Mouse (Mus musculus): ENCODE measurements at regions not wholly inside any gene's neighbourhood (a gene's known extent, or its start where the extent isn't known, plus 50 kb on each side); places are given as distances from the start of the nearest gene placed in this dataset.

DNA sequence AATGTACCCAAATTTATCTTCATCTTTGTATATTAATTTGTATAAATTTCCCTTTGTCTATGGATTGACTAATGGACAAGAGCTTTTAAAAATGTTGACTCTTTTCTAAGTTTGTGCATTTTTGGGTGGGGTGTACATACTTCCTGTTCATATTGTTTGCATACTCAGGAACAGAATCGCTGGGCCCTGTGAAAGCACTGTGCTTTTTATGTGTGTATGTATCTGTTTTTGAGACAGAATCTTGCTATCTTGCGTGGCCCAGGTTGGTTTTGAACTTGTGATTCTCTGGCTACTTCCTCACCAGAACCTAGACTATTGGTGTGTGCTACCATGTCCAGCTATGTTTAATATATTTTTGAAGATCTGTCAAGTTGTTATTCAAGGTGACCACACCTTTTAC, 78.8 kb upstream of the Caprin1 start:
- TF ChIP-seq POLR2A (IDR thresholded peaks at IDR 0.05; ENCODE audit: borderline replicate concordance, low read depth, low read length), result no peak
- no peak for TF ChIP-seq CTCF (IDR thresholded peaks at IDR 0.05; ENCODE audit: low read depth, low read length)

All from bone marrow macrophage, adult 2 months (primary cell).